Mouse (Mus musculus) c-Kit-positive CD71-negative TER-119-negative erythroid progenitor cells, embryonic 14.5 days (primary cell): ENCODE measurements around the gene Trim31.
A peak's percentile ranks its signal among the peaks of the same experiment; 100 is the strongest.

ENCODE experiments used
- DNase-seq: peaks from one replicate; pipeline ENCODE4 v3.0.0-alpha.2; 2013; ENCODE audit warnings: low read depth

Trim31 gene

DNA sequence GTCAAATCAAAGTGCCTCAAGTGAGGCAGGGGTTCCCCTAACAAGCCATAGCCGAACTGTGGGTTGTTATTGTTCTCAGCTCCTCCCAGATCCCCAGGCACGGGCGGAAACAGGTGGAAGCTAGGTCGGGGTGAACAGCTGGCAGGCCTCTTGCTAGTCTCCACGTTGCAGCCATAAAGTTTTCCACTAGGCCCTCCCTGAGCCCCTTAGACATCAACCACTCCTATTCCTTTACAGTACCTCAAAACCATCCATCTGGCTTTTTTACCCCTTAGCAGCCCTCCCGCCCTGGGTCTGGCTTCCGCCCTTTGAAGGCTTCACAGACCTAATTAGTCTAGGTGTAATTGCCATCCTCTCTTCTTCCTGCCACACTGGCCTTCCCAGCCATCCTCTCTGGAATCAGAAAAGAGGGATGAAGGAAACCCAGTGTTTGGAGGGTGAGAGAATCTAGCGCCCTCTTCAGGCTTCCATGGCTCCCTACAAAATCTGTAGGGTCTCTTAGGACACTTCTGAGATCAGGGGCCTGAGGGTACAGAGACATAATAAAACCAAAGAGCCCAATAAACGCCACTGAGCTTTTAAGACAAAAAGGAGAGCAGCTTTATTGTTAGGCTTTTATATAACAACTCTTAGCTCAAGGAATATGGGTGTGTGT, 46.3 kb downstream of the Trim31 start:
- DNase-seq, result no peak

DNA sequence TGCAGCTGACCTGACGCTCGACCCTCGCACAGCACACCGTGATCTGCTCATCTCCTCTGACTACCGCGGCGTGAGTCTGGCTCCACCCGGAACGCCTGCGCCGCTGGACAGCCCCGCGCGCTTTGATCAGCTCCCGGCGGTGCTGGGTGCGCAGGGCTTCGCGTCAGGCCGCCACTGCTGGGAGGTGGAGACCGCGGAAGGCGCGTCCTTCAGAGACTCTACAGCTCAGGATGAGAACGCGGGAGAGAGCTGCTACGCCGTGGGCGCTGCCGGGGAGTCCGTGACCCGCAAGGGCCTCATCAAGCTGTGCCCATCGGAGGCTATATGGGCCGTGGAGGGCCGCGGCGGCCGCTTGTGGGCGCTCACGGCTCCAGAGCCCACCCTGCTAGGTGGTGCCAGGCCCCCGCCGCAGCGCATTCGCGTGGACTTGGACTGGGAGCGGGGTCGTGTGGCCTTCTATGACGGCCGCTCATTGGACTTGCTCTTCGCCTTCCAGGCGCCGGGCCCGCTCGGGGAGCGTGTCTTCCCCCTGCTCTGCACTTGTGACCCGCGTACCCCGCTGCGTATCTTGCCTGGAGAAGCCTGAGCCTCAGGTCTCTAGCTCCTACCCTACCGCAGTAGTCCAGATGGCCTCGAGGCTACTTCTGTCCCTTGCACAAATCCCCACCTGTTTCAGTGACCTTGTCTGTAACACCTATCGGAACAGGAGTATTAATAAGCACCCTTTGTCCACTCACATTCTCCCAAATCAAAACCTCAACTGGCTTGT, 49.3 kb downstream of the Trim31 start:
- no peak for DNase-seq

DNA sequence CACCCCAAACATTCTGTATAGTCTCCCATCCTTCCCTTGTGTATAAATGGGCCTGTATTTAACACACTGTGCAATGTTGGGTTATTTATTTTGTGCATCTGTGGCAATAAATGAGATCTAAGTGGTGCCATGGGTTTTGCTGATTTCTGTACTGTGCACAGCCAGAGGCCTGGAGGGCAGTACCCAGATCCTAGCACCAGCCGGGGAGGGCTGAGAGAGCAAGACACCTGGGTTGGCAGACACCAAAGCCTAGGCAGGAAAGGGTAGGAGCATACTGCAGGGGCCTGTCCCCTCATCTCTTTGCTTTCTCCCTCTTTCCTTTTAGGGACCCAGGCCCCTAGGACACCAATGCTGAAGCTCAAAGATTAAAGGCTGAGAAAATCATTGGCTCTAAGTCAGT, 50.4 kb downstream of the Trim31 start:
- DNase-seq, result no peak

DNA sequence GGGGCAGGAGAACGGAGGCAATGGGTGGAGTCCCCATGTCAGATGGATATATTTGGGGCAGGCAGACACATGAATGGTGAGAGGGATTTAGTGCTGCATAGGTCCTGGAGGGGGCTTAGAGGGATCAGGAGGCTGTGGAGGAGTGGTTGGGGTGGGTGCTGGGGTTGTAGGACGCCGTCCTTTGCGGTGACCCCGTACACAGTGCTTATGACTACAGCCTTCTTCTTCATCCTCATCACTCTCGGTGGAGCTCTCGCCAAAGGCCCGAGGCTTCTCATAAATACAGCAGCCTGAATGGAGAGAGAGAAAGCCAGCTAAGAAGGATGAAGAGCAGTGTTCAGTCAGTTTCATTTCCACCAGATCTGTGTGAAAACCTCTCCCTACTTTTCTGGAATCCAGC, 51.3 kb downstream of the Trim31 start:
- no peak for DNase-seq

DNA sequence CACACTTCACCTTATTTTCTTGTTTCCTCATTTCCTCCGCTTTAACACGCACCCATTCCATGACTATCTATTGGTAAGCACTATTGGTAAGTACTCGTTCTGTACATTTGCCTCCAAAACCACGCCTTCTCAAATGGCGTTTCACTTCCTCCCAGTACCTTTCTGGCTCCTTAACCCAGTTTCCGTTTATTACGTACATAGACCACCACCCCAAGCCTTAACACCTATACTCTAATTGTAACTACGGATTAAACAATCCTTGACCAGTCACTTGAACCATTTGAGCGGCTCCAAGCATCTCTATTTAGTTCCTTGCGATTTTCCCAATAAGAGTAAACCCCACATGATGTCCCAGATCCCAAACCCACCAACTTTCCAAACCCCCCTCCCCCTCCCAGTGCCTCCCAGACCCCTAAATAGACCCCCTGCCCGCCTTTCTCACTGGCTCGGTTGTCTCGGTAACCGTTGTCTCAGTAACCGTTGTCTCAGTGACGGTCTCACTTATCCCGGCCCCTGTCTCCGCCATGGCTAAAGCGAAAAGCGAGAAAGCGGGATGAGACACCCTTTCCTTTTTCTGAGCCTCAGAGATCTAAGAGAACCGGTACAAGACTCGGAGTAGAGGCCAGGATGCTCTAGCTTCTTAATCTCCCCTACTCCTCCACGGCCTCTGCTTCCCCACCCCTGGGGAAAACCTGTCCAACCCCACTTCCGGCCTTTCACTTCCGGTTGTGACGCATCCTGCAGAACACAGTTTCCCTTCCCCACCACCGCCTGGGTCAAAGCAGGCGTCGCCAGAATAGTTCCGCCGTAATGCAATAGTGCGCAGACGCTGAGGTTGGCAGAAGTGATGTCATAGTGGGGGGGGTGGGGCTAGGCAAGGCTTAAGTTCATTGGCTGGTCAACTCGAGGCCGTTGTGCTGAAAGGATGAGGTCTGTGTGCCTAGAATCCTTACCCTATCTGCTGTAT, 53.3 kb downstream of the Trim31 start, which contains the start of gene Ppp1r11:
Gene Ppp1r11, minus strand, starts transcription at position 761 of the 967 bp plus-strand sequence.
- peak; percentile 97 for DNase-seq

DNA sequence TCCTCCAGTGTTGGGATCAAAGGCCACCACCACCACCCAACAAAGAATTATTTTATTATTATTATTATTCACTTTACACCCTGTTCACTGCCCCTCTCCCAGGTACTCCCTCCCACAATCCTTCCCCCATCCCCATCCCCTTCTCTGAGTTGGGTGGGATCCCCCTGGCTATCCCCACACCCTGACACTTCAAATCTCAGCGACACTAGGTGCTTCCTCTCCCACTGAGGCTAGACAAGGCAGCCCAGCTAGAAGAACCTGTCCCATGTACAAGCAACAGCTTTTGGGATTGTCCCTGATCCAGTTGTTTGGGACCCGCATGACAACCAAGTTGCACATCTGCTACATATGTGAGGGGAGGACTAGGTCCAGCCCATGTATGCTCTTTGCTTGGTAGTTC, 54.7 kb downstream of the Trim31 start:
- DNase-seq, result no peak

DNA sequence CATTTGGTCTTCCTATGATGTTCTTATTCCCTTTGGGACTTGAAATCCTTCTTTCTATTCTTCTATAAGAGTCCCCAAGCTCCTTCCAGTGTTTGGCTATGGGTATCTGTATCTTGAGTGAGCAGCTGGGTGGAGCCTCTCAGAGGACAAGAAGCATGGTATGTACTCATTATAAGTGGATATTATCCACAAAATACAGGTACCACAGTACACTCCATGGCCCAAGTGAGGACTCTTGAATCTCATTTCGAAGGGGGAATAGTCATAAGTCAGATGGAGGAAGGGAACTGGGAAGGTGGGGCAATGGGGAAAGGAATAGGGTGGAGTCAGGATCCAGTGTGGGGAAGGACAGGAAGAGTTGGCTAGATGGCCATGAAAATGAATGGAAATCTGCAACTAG, 55.1 kb downstream of the Trim31 start:
- no peak for DNase-seq

- peak; percentile 90 for DNase-seq
Measured at GRCm38 (mm10) chr17:36957999-36958743, 60.3 kb downstream of the Trim31 start, which contains the start of the genes Znrd1 and Znrd1as. Znrd1 (minus strand) TSS chr17:36958559. Znrd1as (plus strand) TSS chr17:36958592.

- no peak for DNase-seq
Measured at GRCm38 (mm10) chr17:36958884-36959283, 61.0 kb downstream of the Trim31 start.
